Mouse (Mus musculus): Measurements from ENCODE around the gene Fam20b.

DNA sequence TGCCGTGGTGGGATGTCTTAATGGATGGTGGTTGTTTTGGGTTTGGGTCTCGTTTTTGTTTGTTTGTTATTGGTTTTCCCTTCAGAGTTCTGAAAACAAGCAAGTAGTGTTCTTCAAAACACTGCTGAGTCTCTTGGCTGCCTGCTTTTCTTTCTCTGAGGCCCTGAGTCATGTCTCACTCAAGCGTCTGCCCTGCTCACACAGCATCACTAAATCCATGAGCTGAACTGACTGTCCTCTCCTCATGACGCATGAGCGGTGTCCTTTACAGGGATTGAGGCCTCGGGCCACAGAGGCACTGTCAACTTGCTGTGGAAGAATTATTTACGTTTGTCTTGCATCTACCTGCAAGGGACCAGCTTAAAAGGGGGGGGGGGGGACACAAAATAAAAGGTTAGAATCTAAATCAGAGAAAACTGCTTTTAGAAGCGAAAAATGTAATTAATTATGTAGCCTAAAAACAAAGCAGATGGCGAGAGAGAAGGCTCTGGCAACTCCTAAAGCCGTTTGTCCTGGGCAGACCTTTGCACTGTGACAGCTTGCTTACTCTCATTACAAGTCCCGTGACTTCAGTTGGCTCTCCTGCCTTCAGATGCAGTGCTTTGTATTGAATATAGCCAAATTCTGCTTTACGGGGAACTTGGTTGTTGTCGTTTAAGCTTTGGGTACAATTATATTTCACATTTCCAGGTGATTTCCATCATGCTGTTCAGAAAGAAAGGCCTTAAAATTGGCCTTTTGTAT, 73.9 kb downstream of the Fam20b start:
- TF ChIP-seq CTCF (IDR thresholded peaks at IDR 0.05; ENCODE audit: insufficient read depth, low read depth, low read length) (no peak), POLR2A (IDR thresholded peaks at IDR 0.05; ENCODE audit: insufficient read depth, low read depth, low read length) (no peak)

All from olfactory bulb, adult 2 months (tissue).